Mouse (Mus musculus) gastrocnemius, postnatal 36 days (tissue): ENCODE measurements around the gene Tubb1. TPM values are rescaled to one million over a fixed set of nuclear protein-coding genes. Genes with fewer than 3 reads are reported as not detected.

Experiments used
- DNase-seq, 2 experiments: peaks; one replicate each; pipeline ENCODE4 v3.0.0; 2022
- intact Hi-C: fragments of 180-260 bp; cut with DNase I; formaldehyde crosslinking; loops from one replicate; pipeline ENCODE4 v1.15.1; 2025
- long read RNA-seq, 2 experiments: library from polyadenylated mRNA; stranded (forward); transcript quantifications; one replicate each; pipeline ENCODE4 v2.0.0; 2021
- total RNA-seq, 2 experiments: library from RNA; stranded (reverse); gene quantifications; 2 replicates each; pipeline ENCODE4 v1.2.3; 2021

Gene Tubb1
- not detected for total RNA-seq
- long read RNA-seq, experiment 1: 0 reads
- long read RNA-seq, experiment 2: 0 reads

- intact Hi-C loops: no loop called here
- no peak for DNase-seq
Observed at GRCm38 (mm10) chr2:174450353-174450752, at the start of gene Tubb1. Gene Tubb1, plus strand, starts transcription at chr2:174450695.

- intact Hi-C loops: no loop called here
- no peak for DNase-seq
Observed at GRCm38 (mm10) chr2:174410222-174410621, 40.3 kb upstream of the Tubb1 start.

DNA sequence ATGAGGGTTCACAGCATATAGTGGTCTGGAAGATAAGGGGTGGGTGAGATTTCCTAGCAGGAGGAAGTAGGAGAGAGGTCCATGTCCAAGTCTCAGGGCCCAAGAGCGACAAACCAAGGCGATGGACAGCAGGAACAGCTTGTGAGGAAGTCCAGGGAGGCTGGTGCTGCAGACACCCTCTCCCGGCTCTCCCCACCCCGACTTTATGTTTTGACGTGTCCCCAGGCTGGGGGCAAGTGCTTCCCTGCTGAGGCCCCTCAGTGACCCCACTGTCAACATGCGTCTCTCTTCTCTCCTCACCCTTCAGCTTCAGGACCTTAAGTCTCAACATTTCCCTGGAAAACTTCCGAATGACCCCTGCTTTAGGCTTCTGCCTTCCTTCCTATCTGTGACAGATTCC is 37.4 kb upstream of the Tubb1 start:
- intact Hi-C loops: no loop called here
- no peak for DNase-seq

DNA sequence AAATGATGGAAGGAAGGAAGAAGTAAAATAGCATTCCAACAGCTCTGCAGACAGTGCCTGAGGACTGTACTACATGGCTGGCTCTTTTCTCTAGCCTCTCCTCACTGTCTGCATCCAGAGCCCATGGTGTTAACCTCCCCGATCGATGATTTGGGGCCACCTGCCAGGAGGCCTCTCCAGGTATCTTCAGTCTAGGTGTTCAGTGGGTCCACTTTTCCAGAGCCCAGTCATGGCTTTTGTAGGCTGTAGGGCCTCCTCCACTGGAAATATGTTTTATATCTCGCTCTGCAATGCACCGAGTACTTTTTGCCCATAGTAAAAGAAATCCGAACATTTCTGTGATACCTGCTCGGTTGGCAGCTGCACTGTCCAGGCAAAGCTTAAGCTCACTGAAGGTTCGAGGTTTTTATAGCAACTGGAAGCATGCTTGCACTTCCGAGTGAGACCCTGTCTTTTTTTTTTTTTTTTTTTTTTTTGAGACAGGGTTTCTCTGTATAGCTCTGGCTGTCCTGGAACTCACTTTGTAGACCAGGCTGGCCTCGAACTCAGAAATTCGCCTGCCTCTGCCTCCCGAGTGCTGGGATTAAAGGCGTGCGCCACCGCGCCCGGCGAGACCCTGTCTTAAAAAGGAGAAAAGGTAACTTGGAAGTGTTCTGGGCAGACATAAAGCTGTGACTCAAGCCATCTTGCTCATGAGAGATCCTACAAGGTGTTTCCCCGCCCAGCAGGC is 35.3 kb upstream of the Tubb1 start:
- no peak for DNase-seq
- intact Hi-C loops: loop anchor here (2.0 kb wide), 1 partner anchor 76 kb away; no protein-coding TSS in a partner anchor

DNA sequence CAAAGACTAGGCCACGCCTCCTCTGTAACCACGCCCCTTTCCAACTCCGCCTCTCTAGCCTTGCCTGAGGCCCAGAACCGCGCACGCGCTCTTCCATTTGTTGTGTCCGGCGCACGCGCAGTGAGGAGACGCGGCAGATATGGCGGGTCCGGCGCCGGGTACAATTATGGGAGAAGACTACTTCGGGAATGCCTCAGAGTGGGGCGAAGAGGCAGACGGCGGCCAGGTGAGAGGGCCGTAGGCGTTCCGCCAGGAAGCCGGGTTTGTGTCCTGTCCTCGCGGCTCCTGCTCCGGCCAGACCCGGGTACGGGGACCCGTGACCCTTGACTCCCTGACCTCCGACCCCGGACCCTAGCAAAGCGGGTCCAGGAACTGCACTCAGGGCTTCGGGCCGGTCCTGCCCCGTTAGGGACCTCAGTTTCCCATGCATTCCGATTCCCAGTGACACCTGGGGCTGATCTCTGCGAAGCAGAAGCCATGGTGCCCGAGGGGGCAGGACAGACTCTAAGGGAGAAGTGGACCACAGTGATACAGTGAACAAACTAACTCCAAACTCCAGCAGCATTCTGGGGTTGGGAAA is 34.7 kb upstream of the Tubb1 start, which contains the start of gene Nelfcd:
TSS of gene Nelfcd (plus strand) at position 74 of the 580 bp plus-strand sequence.
- intact Hi-C loops: loop anchor here (2.0 kb wide), 1 partner anchor 77 kb away; no protein-coding TSS in a partner anchor
- DNase-seq: peak; percentile 92 to 93

- no peak for DNase-seq
- intact Hi-C loops: no loop called here
Observed at GRCm38 (mm10) chr2:174421107-174421506, 29.4 kb upstream of the Tubb1 start.

DNA sequence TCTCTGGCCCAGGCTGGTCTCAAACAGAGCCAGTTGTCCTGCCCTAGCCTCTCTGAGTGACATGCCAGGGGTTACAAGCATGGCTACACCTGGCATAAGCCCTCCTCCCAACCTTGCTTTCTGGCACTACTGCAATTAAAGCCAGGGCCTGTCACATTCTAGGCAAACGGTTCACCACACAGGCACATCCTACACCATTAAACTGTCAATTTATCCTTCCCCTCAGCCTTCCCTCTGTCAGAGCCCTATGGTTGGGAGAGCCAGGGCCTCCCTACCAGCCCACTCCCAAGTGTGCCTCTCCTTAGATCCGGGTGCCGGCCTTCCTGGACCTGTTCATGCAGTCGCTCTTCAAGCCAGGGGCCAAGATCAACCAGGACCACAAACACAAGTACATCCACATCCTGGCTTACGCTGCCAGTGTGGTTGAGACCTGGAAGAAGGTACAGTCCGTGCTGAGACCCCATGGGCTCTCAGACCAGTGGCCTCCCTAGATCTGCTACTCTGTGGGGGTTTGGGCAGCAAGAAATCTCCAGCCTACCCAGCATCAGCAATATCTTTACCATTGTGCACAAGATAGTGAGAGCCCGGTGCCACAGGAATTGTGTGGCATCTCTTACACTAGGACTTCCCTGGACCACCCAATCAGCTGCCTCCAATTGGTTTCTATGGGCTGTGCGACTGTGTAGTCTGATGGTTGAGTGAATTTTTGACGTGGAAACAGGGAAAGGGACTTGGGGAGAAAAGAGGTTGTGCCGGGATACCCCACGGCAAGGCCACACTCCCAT is 26.0 kb upstream of the Tubb1 start:
- no peak for DNase-seq
- intact Hi-C loops: no loop called here

- peak in 1 of 2 experiments; percentile 9 for DNase-seq
- intact Hi-C loops: no loop called here
Observed at GRCm38 (mm10) chr2:174426856-174427255, 23.6 kb upstream of the Tubb1 start.

- intact Hi-C loops: no loop called here
- peak in 1 of 2 experiments; percentile 12 for DNase-seq
Observed at GRCm38 (mm10) chr2:174428076-174428835, 22.2 kb upstream of the Tubb1 start.

DNA sequence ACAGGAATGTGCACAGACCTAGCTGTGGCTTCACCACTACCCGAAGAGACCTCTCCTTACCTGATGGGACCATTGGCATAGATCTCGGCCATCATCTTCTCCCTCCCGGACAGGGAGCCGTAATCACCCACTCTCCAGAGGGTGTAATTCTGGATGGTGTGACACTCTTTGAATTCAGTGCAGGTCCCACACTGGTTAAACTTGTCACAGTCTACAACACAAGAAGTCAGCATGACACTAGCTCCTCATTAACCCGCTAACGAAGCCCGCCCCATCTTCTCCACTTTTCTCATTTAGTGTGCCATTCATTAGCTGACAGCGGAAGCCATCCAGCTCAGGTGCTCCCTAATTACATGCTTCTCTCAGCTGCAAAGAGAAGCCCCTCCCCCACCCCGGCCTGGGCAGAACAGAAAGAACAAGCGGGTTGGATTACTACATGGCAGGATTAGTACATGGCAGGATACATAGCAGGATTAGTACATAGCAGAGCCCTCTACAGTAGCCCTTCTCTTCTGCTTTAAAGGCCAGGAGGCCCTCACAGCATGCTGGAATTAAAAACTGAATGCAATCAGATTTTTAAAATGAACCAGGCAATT is 21.4 kb upstream of the Tubb1 start:
- intact Hi-C loops: no loop called here

GRCm38 (mm10) chr2:174434943-174435342 is 15.6 kb upstream of the Tubb1 start:
- intact Hi-C loops: no loop called here

More for the DNA sequence above, 21.4 kb upstream of the Tubb1 start:
- DNase-seq: peak in 1 of 2 experiments; percentile 5

GRCm38 (mm10) chr2:174436076-174436701 is 14.3 kb upstream of the Tubb1 start:
- no peak for DNase-seq
- intact Hi-C loops: no loop called here

More at GRCm38 (mm10) chr2:174434943-174435342, 15.6 kb upstream of the Tubb1 start:
- DNase-seq: no peak

DNA sequence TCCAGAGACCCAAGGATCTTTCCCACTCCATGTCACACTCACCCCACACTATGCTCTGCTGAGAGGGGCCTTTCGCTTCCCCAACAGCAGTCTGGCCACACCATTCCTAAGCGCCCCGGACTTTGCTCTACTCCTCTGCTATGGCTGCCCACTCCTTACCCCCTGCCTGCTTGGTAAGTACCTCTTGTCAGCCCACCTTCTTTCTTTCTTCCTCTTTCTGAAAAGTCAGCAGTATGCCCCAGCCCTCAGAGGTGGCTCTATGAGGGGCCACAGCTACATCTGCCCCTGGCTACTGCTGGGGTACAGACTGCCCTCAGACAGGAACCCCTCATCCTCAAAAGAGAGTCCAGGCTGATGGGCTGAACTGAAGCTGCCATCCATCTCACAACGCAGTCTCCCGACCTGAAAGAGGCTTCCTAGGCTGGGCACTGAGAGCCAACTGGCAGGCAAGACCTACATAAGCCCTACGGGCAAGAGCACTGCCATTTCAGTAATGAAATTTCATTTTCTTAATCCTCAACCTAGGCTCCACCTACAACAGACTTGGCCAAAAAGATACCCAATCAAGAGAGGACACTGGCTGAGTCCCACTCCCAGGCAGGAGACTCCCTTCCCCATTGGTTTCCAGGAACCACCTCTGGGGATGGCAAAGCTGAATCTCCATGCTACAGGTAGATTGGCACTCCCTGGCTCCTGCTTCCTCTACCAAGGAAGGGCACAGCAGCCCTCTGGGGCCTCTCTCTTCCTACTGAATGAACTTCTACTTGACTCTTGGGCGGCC is 13.4 kb upstream of the Tubb1 start:
- intact Hi-C loops: no loop called here
- DNase-seq: no peak

DNA sequence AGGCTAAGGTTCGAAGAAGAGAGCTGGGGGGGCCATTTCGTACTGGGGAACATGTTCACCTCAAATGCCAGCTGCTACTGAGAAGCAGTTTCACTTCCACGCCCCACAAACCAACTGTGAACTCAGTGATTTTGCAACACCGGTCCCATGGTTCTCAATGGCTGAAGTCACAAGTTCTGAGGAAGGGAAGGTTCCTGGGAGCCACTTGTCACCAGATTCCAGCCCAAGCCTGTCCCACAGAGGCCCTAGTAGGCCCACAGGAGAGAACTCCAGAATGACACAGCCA is 12.9 kb upstream of the Tubb1 start:
- DNase-seq: no peak
- intact Hi-C loops: no loop called here

GRCm38 (mm10) chr2:174438181-174438580 is 12.3 kb upstream of the Tubb1 start:
- no peak for DNase-seq
- intact Hi-C loops: no loop called here

- intact Hi-C loops: no loop called here
- peak; percentile 74 to 75 for DNase-seq
Observed at GRCm38 (mm10) chr2:174438737-174439449, 11.6 kb upstream of the Tubb1 start, which contains the start of gene Ctsz. Gene Ctsz, minus strand, starts transcription at chr2:174439039.

DNA sequence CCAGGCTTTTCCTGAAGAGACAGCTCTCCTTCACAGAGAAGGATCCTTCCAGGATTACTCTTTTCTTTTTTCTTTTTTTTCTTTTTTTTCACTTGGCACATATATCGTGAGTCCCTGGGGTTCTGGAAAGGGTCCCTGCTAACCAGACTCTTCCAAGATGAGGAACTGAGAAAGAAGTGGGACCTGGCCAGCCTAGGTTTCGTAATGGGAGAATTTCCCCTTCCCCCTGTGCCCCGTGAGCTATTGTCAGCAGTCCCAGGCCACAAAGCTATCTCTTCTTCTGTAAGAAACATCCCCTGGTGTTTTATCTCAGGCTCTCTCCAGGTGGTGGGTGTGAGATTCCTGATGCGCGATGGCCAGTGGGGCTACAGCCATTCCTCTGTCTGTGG is 11.1 kb upstream of the Tubb1 start:
- intact Hi-C loops: no loop called here
- DNase-seq: no peak

GRCm38 (mm10) chr2:174439961-174440360 is 10.5 kb upstream of the Tubb1 start:
- intact Hi-C loops: no loop called here
- no peak for DNase-seq
